Mouse (Mus musculus): Measurements from ENCODE around the gene Gnb1. TPM values are rescaled to one million over a fixed set of nuclear protein-coding genes. Genes with fewer than 3 reads are reported as not detected.

The Gnb1 gene
- polyA plus RNA-seq, 1 experiment from 2014 or later = 287 TPM

GRCm38 (mm10) chr4:155497963-155498362 is 6.8 kb downstream of the Gnb1 start:
- H3K27me3 ChIP-seq = no peaks in the 10 kb centered on the region
- in situ Hi-C loops (cut with MboI; ENCODE audit: low pct_unique_long_range_greater_than_20kb) = no loop called here

GRCm38 (mm10) chr4:155501126-155501525 is 10.0 kb downstream of the Gnb1 start:
- DNase-seq (ENCODE audit: low read depth, low spot score) (no peak), ATAC-seq (no peak)
- ChIA-PET CTCF (no interaction called here), POLR2A (no interaction called here)
- TF ChIP-seq CTCF (IDR thresholded peaks at IDR 0.05) = no peak
- no peaks in the 10 kb centered on the region for H3K27me3 ChIP-seq
- in situ Hi-C loops (cut with MboI; ENCODE audit: low pct_unique_long_range_greater_than_20kb) = no loop called here

More at GRCm38 (mm10) chr4:155497963-155498362, 6.8 kb downstream of the Gnb1 start:
- TF ChIP-seq CTCF (IDR thresholded peaks at IDR 0.05) = no peak
- DNase-seq (ENCODE audit: low read depth, low spot score) = no peak
- no peak for ATAC-seq
- ChIA-PET CTCF (no interaction called here), POLR2A (no interaction called here)

- in situ Hi-C loops (cut with MboI; ENCODE audit: low pct_unique_long_range_greater_than_20kb) = no loop called here
- ChIA-PET POLR2A (no interaction called here), CTCF (interaction anchor here (0.6 to 1.3 kb wide), 2 partner anchors 13 to 240 kb away, joined by 3 read pairs; no protein-coding TSS in a partner anchor)
- no peak for ATAC-seq
- no peaks in the 10 kb centered on the region for H3K27me3 ChIP-seq
- no peak for DNase-seq (ENCODE audit: low read depth, low spot score)
- TF ChIP-seq CTCF (IDR thresholded peaks at IDR 0.05) = no peak
These were observed 13.9 kb downstream of the Gnb1 start for GRCm38 (mm10) chr4:155505067-155505466.

DNA sequence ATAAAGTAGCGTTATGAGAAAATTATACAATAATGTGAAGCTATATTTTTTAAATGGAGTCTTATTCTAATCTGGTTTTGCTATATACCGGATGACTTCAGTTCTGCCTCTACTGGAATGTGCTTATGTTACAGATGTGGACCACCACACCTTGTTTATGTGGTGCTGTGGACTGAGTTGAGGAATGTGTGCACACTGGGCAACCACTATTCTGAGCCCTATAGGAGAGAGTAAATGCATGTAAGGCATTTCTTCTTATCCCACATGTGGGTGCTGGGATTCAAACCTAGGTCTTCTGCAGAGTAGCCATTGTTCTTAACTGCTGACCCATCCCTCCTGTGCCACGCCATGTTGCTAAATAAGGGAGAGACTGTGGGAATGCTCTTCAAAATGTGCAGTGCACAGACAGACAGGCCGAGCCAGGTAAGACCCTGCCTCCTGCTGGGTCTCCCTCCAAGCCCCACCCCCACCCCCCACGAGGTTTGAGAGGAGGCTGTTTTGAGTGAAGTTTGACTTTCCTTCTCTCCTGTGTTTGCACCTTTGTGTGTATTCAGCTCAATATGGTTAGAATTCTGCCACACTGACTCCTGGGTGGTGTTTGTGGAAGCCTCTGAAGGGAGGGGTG is 14.6 kb downstream of the Gnb1 start:
- DNase-seq (ENCODE audit: low read depth, low spot score) (no peak), ATAC-seq (no peak)
- TF ChIP-seq CTCF (IDR thresholded peaks at IDR 0.05) = no peak
- ChIA-PET POLR2A (interaction anchor here (0.6 kb wide), 1 partner anchor 22 kb away, joined by 4 read pairs; no protein-coding TSS in a partner anchor), CTCF (interaction anchor here (1.3 kb wide), 1 partner anchor 13 kb away, joined by 3 read pairs; no protein-coding TSS in a partner anchor)
- no peaks in the 10 kb centered on the region for H3K27me3 ChIP-seq
- in situ Hi-C loops (cut with MboI; ENCODE audit: low pct_unique_long_range_greater_than_20kb) = no loop called here

DNA sequence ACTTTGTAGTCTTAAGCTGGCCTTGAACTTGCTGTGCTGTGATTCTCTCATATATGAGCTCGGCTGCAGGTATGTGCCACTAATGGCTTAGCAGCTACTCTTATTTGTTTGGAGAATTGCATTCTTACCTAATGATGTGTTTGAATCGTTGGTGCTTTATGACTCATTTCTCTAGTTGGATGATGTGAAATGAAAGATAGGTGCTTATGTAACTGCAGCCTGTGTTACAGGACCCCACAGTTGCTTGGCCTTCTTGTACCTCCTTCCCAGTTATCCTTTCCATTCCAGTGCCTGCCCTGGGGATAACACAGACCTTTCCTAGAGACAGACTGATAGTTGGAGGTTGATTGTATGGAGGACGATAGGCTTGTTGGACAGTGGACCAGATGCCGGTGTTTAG is 17.5 kb downstream of the Gnb1 start:
- TF ChIP-seq CTCF (IDR thresholded peaks at IDR 0.05) = no peak
- ATAC-seq (no peak), DNase-seq (ENCODE audit: low read depth, low spot score) (peak; percentile 37)
- in situ Hi-C loops (cut with MboI; ENCODE audit: low pct_unique_long_range_greater_than_20kb) = no loop called here
- POLR2A ChIA-PET = interaction anchor here (0.6 kb wide), 1 partner anchor 26 kb away, joined by 3 read pairs; no protein-coding TSS in a partner anchor
- CTCF ChIA-PET = no interaction called here
- H3K27me3 ChIP-seq = no peaks in the 10 kb centered on the region

DNA sequence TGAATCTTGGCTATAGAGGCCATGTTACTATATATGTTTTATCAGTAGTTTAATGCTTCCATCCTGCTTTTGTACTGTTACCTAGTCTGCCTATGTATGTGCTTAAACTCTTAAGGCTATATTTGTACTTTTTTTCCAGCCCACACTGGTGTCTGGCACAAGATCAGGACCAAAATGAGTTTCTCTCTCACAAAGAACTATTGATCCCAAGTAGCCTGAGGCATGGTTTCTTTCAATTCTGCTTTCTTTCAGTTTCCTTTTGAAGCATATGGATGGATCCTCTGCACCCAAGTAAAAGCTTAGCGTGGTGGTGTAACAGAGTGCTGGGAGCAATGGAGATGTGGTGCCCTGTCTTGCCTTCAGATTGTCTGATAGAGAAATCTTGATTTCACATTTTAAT is 19.8 kb downstream of the Gnb1 start:
- POLR2A ChIA-PET = no interaction called here
- TF ChIP-seq CTCF (IDR thresholded peaks at IDR 0.05) = no peak
- ATAC-seq (no peak), DNase-seq (ENCODE audit: low read depth, low spot score) (no peak)
- CTCF ChIA-PET = interaction anchor here (1.8 kb wide), 1 partner anchor 16 kb away, joined by 4 read pairs; no protein-coding TSS in a partner anchor
- no peaks in the 10 kb centered on the region for H3K27me3 ChIP-seq
- in situ Hi-C loops (cut with MboI; ENCODE audit: low pct_unique_long_range_greater_than_20kb) = no loop called here

- in situ Hi-C loops (cut with MboI; ENCODE audit: low pct_unique_long_range_greater_than_20kb) = no loop called here
- ATAC-seq = no peak
- TF ChIP-seq CTCF (IDR thresholded peaks at IDR 0.05) = no peak
- DNase-seq (ENCODE audit: low read depth, low spot score) = no peak
- ChIA-PET POLR2A (no interaction called here), CTCF (no interaction called here)
- no peaks in the 10 kb centered on the region for H3K27me3 ChIP-seq
These were observed 23.6 kb downstream of the Gnb1 start for GRCm38 (mm10) chr4:155514810-155515209.

DNA sequence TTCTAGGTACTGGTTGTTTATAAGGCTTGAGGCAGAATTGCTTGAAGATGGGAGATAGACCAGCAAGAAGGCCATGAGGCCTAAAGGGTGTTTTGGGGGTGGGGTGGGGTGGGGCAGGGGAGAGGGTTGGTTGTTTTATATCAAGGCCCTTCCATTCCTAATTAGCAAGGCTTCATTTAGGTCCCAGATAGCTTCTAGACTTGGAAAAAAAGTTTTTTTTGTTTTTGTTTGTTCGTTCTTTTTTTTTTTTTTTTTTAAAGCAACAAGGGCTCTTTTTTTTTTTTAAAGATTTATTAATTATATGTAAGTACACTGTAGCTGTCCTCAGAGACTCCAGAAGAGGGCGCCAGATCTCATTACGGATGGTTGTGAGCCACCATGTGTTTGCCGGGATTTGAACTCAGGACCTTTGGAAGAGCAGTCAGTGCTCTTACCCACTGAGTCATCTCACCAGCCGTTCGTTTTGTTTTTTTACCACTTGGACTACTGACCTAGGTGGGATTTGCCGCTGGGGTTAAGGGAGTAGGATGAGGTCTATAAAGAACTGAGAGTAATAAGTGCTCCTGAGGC is 26.9 kb downstream of the Gnb1 start:
- H3K27me3 ChIP-seq = no peaks in the 10 kb centered on the region
- in situ Hi-C loops (cut with MboI; ENCODE audit: low pct_unique_long_range_greater_than_20kb) = no loop called here
- DNase-seq (ENCODE audit: low read depth, low spot score) (no peak), ATAC-seq (no peak)
- ChIA-PET POLR2A (no interaction called here), CTCF (interaction anchor here (1.5 kb wide), 1 partner anchor 24 kb away, joined by 4 read pairs; no protein-coding TSS in a partner anchor)
- TF ChIP-seq CTCF (IDR thresholded peaks at IDR 0.05) = peak; percentile 11

DNA sequence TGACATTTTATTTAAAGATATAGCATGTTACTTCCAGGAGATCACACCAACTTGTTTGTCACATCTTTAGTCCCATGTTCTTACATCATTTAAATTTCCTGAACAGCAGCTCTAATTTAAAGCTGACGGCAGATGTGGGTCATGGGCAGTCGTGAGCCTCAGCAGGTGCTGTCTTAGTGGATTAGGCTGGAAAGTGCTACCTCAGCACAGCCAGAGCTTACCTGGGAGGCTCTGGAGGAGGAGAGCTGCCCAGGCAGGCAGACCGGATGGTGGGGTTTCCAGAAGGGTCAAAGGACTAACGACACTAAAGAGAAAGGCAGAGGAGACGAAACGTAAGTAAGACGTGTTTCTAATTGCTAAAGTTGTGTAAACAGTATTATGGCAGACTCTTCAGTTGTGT is 31.2 kb downstream of the Gnb1 start:
- ATAC-seq (no peak), DNase-seq (ENCODE audit: low read depth, low spot score) (no peak)
- TF ChIP-seq CTCF (IDR thresholded peaks at IDR 0.05) = no peak
- in situ Hi-C loops (cut with MboI; ENCODE audit: low pct_unique_long_range_greater_than_20kb) = no loop called here
- ChIA-PET CTCF (interaction anchor here (1.0 kb wide), 1 partner anchor 17 kb away, joined by 3 read pairs; no protein-coding TSS in a partner anchor), POLR2A (no interaction called here)
- H3K27me3 ChIP-seq = no peaks in the 10 kb centered on the region

DNA sequence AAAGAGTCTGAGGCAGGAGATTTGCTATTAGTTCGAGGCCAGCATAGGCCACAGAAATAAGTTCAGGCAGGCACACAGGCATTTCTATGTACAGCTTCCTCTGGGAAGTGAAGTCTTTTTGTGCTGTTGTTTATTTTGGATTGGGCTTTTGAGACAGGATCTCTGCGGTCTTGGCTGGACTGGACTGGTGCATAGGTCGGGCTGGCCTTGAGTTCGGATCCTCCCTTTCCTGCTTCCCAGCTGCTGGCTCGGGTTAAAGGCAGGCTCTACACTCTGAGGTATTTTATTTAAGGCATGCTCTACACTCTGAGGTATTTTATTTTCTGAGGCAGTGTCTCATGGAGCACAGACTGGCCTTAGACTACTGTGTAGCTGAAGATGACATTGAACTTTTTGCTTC is 34.6 kb downstream of the Gnb1 start:
- DNase-seq (ENCODE audit: low read depth, low spot score) (no peak), ATAC-seq (no peak)
- POLR2A ChIA-PET = no interaction called here
- no peaks in the 10 kb centered on the region for H3K27me3 ChIP-seq
- CTCF ChIA-PET = no interaction called here
- no peak for TF ChIP-seq CTCF (IDR thresholded peaks at IDR 0.05)
- in situ Hi-C loops (cut with MboI; ENCODE audit: low pct_unique_long_range_greater_than_20kb) = no loop called here

- POLR2A ChIA-PET = no interaction called here
- TF ChIP-seq CTCF (IDR thresholded peaks at IDR 0.05) = no peak
- in situ Hi-C loops (cut with MboI; ENCODE audit: low pct_unique_long_range_greater_than_20kb) = no loop called here
- CTCF ChIA-PET = interaction anchor here (0.8 kb wide), 1 partner anchor 47 kb away, joined by 3 read pairs; no protein-coding TSS in a partner anchor
- ATAC-seq (no peak), DNase-seq (ENCODE audit: low read depth, low spot score) (no peak)
- no peaks in the 10 kb centered on the region for H3K27me3 ChIP-seq
These were observed 38.1 kb downstream of the Gnb1 start for GRCm38 (mm10) chr4:155529294-155529693.

All from Patski (cell line).